Mouse (Mus musculus) lung, postnatal 0 days (tissue): ENCODE results near the gene Fam172a.

ENCODE experiments used
- CTCF ChIP-seq: IDR thresholded peaks from 2 replicates; pipeline ENCODE4 v1.5.1; 2016; ENCODE audit warnings: antibody characterized with exemption, mild to moderate bottlenecking
- EP300 ChIP-seq: IDR thresholded peaks from 2 replicates; pipeline ENCODE4 v1.6.1; 2016; ENCODE audit warnings: antibody characterized with exemption, mild to moderate bottlenecking, control low read depth

DNA sequence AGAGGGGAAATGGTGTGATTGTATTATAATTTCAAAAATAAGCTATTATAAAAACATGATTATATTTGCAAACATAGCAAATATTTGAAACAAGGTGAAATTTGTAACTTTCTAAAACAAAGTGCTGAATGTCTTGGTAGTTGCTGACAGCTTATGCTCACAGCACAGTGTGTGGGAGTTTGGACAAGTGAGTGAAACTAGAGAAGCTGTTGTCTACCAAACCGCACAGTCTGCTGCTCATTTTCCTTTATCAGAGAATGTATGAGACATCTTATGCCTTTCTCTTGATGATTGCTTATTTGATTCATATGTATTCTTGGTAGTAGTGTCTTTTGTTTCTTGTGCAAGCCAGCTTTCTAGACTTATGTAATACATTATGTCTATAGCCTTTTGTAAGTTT is 335.4 kb downstream of the Fam172a start:
- no peak for TF ChIP-seq EP300
- no peak for TF ChIP-seq CTCF
